Mouse (Mus musculus): ENCODE results near the gene Per2. TPM values are rescaled to one million over a fixed set of nuclear protein-coding genes. Genes with fewer than 3 reads are reported as not detected.

The Per2 gene
- polyA plus RNA-seq, 1 experiment from 2014 or later = 5.6 TPM

GRCm38 (mm10) chr1:91412286-91413029, 46.7 kb downstream of the Per2 start:
- H3K9me3 ChIP-seq (ENCODE audit: control insufficient read depth, low read length) = no peaks in the 10 kb centered on the region
- peak overlapping the region; percentile 81 to 100 for H3K27ac ChIP-seq (replicated peaks in 1 of 2; ENCODE audit: control insufficient read depth in 1 of 2, insufficient read depth in 1 of 2, low read depth in 2 of 2, low read length in 2 of 2)
- WGBS = 6% methylated on average over 65 of the region's 65 CpGs
- peak overlapping the region; percentile 83 to 88 for H3K4me3 ChIP-seq (ENCODE audit: control insufficient read depth in 1 of 2, insufficient read depth in 1 of 2, low read depth in 1 of 2, low read length in 2 of 2)
- peak overlapping the region; percentile 94 for H3K9ac ChIP-seq (ENCODE audit: low read length)
- peaks cover 23 to 27% of the 10 kb centered on the region in 2 experiments for H3K4me1 ChIP-seq (ENCODE audit: control insufficient read depth in 2 of 2, insufficient read depth in 2 of 2, low read length in 2 of 2)
- no peaks in the 10 kb centered on the region for H3K27me3 ChIP-seq (ENCODE audit: control insufficient read depth, insufficient read depth, low read length)
- peak; percentile 5; the same call in 1 of the 2 replicates for ATAC-seq (ENCODE audit: insufficient number of reproducible peaks, insufficient read depth, low FRiP score, low read depth)
- H3K36me3 ChIP-seq (ENCODE audit: control insufficient read depth, insufficient read depth, low read length) = peaks cover 9% of the 10 kb centered on the region
- peak overlapping the region; percentile 95 for H3K4me2 ChIP-seq (ENCODE audit: low read length)

GRCm38 (mm10) chr1:91411631-91412285, 47.4 kb downstream of the Per2 start:
- ATAC-seq (ENCODE audit: insufficient number of reproducible peaks, insufficient read depth, low FRiP score, low read depth) = no peak
- peaks cover 2% of the 10 kb centered on the region for H3K36me3 ChIP-seq (ENCODE audit: control insufficient read depth, insufficient read depth, low read length)
- no peaks in the 10 kb centered on the region for H3K9me3 ChIP-seq (ENCODE audit: control insufficient read depth, low read length)
- peak overlapping the region; percentile 95 for H3K4me2 ChIP-seq (ENCODE audit: low read length)
- WGBS = 71% methylated on average over 8 of the region's 8 CpGs
- H3K27ac ChIP-seq (replicated peaks in 1 of 2; ENCODE audit: control insufficient read depth in 1 of 2, insufficient read depth in 1 of 2, low read depth in 2 of 2, low read length in 2 of 2) = no peak overlapping the region
- peak overlapping the region; percentile 94 for H3K9ac ChIP-seq (ENCODE audit: low read length)
- peak overlapping the region; percentile 83 to 88 for H3K4me3 ChIP-seq (ENCODE audit: control insufficient read depth in 1 of 2, insufficient read depth in 1 of 2, low read depth in 1 of 2, low read length in 2 of 2)
- peaks cover 23 to 27% of the 10 kb centered on the region in 2 experiments for H3K4me1 ChIP-seq (ENCODE audit: control insufficient read depth in 2 of 2, insufficient read depth in 2 of 2, low read length in 2 of 2)
- H3K27me3 ChIP-seq (ENCODE audit: control insufficient read depth, insufficient read depth, low read length) = no peaks in the 10 kb centered on the region

- Histone ChIP-seq H3K27me3 (ENCODE audit: control insufficient read depth, insufficient read depth, low read length) (no peaks in the 10 kb centered on the region), H3K4me2 (ENCODE audit: low read length) (no peak overlapping the region), H3K36me3 (ENCODE audit: control insufficient read depth, insufficient read depth, low read length) (no peaks in the 10 kb centered on the region), H3K4me3 (ENCODE audit: control insufficient read depth in 1 of 2, insufficient read depth in 1 of 2, low read depth in 1 of 2, low read length in 2 of 2) (no peak overlapping the region), H3K4me1 (ENCODE audit: control insufficient read depth in 2 of 2, insufficient read depth in 2 of 2, low read length in 2 of 2) (peaks cover 11% of the 10 kb centered on the region in 2 experiments; a peak in 3 of 4 replicates), H3K9ac (ENCODE audit: low read length) (no peak overlapping the region), H3K27ac (replicated peaks in 1 of 2; ENCODE audit: control insufficient read depth in 1 of 2, insufficient read depth in 1 of 2, low read depth in 2 of 2, low read length in 2 of 2) (no peak overlapping the region), H3K9me3 (ENCODE audit: control insufficient read depth, low read length) (no peaks in the 10 kb centered on the region)
- no peak for ATAC-seq (ENCODE audit: insufficient number of reproducible peaks, insufficient read depth, low FRiP score, low read depth)
- WGBS = 76% methylated on average over 4 of the region's 4 CpGs
Measured at GRCm38 (mm10) chr1:91407819-91408218, 51.3 kb downstream of the Per2 start.

DNA sequence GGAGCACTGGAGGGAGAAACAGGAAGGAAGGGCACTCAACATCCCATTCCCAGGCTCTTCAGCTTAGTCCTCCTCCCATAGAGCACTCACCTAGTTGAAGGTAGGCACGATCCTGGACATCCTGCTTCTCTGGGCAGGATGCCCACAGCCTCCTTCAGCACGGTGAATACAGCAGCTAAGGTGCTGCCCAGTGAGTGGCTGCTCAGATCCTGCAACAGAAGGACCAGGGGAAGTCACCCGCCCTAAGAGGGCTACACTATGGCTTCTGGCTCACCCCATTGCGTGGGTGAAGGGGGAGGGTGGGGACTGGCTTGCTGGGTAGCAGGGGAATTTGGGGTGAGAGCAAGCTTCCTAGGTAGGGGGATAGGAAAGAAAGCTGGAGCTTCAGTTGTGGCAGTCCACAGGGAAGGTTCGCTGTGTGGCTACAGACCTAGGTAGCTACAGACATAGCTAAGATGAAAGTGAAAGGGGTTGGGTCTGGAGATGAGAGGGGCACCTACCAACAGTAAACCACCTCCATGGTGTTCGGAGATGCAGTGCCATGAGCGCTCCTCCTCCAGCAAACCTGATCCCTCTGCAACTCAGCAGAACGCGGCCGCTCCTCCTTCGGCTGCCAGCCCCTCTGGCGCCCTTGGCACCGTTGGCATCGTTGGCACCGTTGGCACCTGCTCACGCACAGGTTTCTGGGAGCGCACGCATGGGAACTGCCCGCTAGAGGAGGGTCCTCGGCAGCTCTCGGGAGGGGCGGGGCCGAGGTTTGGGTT, 53.5 kb downstream of the Per2 start:
- no peak overlapping the region for H3K9ac ChIP-seq (ENCODE audit: low read length)
- H3K4me2 ChIP-seq (ENCODE audit: low read length) = no peak overlapping the region
- H3K27ac ChIP-seq (replicated peaks in 1 of 2; ENCODE audit: control insufficient read depth in 1 of 2, insufficient read depth in 1 of 2, low read depth in 2 of 2, low read length in 2 of 2) = no peak overlapping the region
- no peaks in the 10 kb centered on the region for H3K27me3 ChIP-seq (ENCODE audit: control insufficient read depth, insufficient read depth, low read length)
- H3K4me1 ChIP-seq (ENCODE audit: control insufficient read depth in 2 of 2, insufficient read depth in 2 of 2, low read length in 2 of 2) = no peaks in the 10 kb centered on the region
- 44% methylated on average over 23 of the region's 23 CpGs for WGBS
- H3K4me3 ChIP-seq (ENCODE audit: control insufficient read depth in 1 of 2, insufficient read depth in 1 of 2, low read depth in 1 of 2, low read length in 2 of 2) = no peak overlapping the region
- no peaks in the 10 kb centered on the region for H3K36me3 ChIP-seq (ENCODE audit: control insufficient read depth, insufficient read depth, low read length)
- ATAC-seq (ENCODE audit: insufficient number of reproducible peaks, insufficient read depth, low FRiP score, low read depth) = no peak
- H3K9me3 ChIP-seq (ENCODE audit: control insufficient read depth, low read length) = no peaks in the 10 kb centered on the region

DNA sequence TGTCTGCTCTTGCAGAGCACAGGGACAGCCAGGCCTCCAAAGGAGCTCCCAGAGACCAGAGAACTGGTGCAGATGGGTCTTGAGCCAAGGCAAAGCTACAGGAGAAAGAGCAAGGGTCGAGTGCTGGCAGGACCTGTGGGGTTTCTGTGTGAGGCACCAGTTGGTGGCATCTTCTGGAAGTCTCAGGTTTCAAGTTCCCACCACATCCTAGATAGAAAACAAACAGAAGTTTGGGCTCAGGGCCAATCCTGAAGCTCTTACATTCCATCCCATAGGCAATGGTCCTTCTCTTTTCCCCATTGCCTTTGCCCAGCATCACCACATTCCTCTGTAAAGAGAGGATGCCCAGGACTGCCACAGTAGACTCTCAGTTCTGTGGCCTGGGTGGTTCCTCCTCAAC, 54.1 kb downstream of the Per2 start:
- Histone ChIP-seq H3K4me1 (ENCODE audit: control insufficient read depth in 2 of 2, insufficient read depth in 2 of 2, low read length in 2 of 2) (no peaks in the 10 kb centered on the region), H3K36me3 (ENCODE audit: control insufficient read depth, insufficient read depth, low read length) (no peaks in the 10 kb centered on the region), H3K27ac (replicated peaks in 1 of 2; ENCODE audit: control insufficient read depth in 1 of 2, insufficient read depth in 1 of 2, low read depth in 2 of 2, low read length in 2 of 2) (no peak overlapping the region), H3K4me2 (ENCODE audit: low read length) (no peak overlapping the region), H3K9me3 (ENCODE audit: control insufficient read depth, low read length) (no peaks in the 10 kb centered on the region), H3K4me3 (ENCODE audit: control insufficient read depth in 1 of 2, insufficient read depth in 1 of 2, low read depth in 1 of 2, low read length in 2 of 2) (no peak overlapping the region), H3K27me3 (ENCODE audit: control insufficient read depth, insufficient read depth, low read length) (no peaks in the 10 kb centered on the region), H3K9ac (ENCODE audit: low read length) (no peak overlapping the region)
- 14% methylated on average over 1 of the region's 1 CpGs for whole genome bisulfite sequencing
- no peak for ATAC-seq (ENCODE audit: insufficient number of reproducible peaks, insufficient read depth, low FRiP score, low read depth)

- H3K27me3 ChIP-seq (ENCODE audit: control insufficient read depth, insufficient read depth, low read length) = no peaks in the 10 kb centered on the region
- WGBS = under 1% methylated on average over 73 of the region's 91 CpGs
- H3K4me1 ChIP-seq (ENCODE audit: control insufficient read depth in 2 of 2, insufficient read depth in 2 of 2, low read length in 2 of 2) = peaks cover 4 to 20% of the 10 kb centered on the region in 2 experiments; a peak in 3 of 4 replicates
- no peaks in the 10 kb centered on the region for H3K9me3 ChIP-seq (ENCODE audit: control insufficient read depth, low read length)
- peaks cover 27% of the 10 kb centered on the region for H3K36me3 ChIP-seq (ENCODE audit: control insufficient read depth, insufficient read depth, low read length)
- peak within 1 kb of the TSS; percentile 62 to 97 for H3K4me3 ChIP-seq (ENCODE audit: control insufficient read depth in 1 of 2, insufficient read depth in 1 of 2, low read depth in 1 of 2, low read length in 2 of 2)
- peak within 1 kb of the TSS; percentile 96 for H3K9ac ChIP-seq (ENCODE audit: low read length)
- H3K27ac ChIP-seq (replicated peaks in 1 of 2; ENCODE audit: control insufficient read depth in 1 of 2, insufficient read depth in 1 of 2, low read depth in 2 of 2, low read length in 2 of 2) = peak within 1 kb of the TSS; percentile 84 to 86
- peak; percentile 93 for ATAC-seq (ENCODE audit: insufficient number of reproducible peaks, insufficient read depth, low FRiP score, low read depth)
- H3K4me2 ChIP-seq (ENCODE audit: low read length) = peak within 1 kb of the TSS; percentile 87
Measured at GRCm38 (mm10) chr1:91398260-91399062, 60.7 kb downstream of the Per2 start, which contains the start of gene Ilkap. Gene Ilkap (minus strand): TSS chr1:91398815.

DNA sequence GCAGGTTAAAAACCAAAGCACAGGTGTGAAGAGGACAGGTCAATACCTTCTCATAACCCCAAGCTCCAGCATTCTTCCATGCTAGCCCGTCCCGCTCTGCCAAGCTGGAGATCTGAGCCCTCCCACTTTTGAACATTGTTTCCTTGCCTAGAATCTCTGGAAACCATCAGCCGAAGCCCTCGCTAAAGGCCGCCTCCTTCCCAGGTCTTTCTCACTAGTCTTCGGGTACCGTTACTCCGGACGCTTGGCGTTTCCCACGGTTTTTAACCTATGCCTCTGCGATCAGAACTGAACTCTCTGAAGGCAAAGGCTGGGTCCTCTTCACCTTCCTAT, 61.2 kb downstream of the Per2 start:
- Histone ChIP-seq H3K27ac (replicated peaks in 1 of 2; ENCODE audit: control insufficient read depth in 1 of 2, insufficient read depth in 1 of 2, low read depth in 2 of 2, low read length in 2 of 2) (peak overlapping the region; percentile 72 to 86), H3K27me3 (ENCODE audit: control insufficient read depth, insufficient read depth, low read length) (no peaks in the 10 kb centered on the region), H3K36me3 (ENCODE audit: control insufficient read depth, insufficient read depth, low read length) (peaks cover 33% of the 10 kb centered on the region), H3K9ac (ENCODE audit: low read length) (peak overlapping the region; percentile 96), H3K4me3 (ENCODE audit: control insufficient read depth in 1 of 2, insufficient read depth in 1 of 2, low read depth in 1 of 2, low read length in 2 of 2) (peak overlapping the region; percentile 62 to 97), H3K4me1 (ENCODE audit: control insufficient read depth in 2 of 2, insufficient read depth in 2 of 2, low read length in 2 of 2) (peaks cover 4 to 20% of the 10 kb centered on the region in 2 experiments; a peak in 3 of 4 replicates), H3K4me2 (ENCODE audit: low read length) (peak overlapping the region; percentile 87), H3K9me3 (ENCODE audit: control insufficient read depth, low read length) (no peaks in the 10 kb centered on the region)
- under 1% methylated on average over 12 of the region's 12 CpGs for WGBS
- ATAC-seq (ENCODE audit: insufficient number of reproducible peaks, insufficient read depth, low FRiP score, low read depth) = no peak

Data from heart, embryonic 14.5 days (tissue).